Mouse (Mus musculus) heart, embryonic 14.5 days (tissue): ENCODE results near the gene Wdr46. TPM values are rescaled to one million over a fixed set of nuclear protein-coding genes. Genes with fewer than 3 reads are reported as not detected.
A peak's percentile ranks its signal among the peaks of the same experiment; 100 is the strongest.

Experiments
- ATAC-seq: fragments of 200-750 bp; cut with Nextera tagmentation; 2 replicates; pipeline ENCODE4 v1.8.0; 2017; ENCODE audit warnings: low read depth, moderate TSS enrichment; ENCODE audit not compliant: insufficient number of reproducible peaks, insufficient read depth, low FRiP score
- H3K27ac ChIP-seq, 2 experiments: fragments of 200-500 bp in 1 of 2; fragments of 300-500 bp in 1 of 2; sonication (generic) in 1 of 2; replicated peaks in 1 of 2; 2 replicates each; pipeline ENCODE4 v1.5.1; 2012 to 2014; ENCODE audit warnings: low read depth in 2 of 2, low read length in 2 of 2, control low read depth in 1 of 2, mild to moderate bottlenecking in 1 of 2, mixed read lengths in 1 of 2; ENCODE audit not compliant: control insufficient read depth in 1 of 2, insufficient read depth in 1 of 2
- H3K27me3 ChIP-seq: fragments of 300-500 bp; sonication (generic); 2 replicates; pipeline ENCODE4 v1.6.1; 2014; ENCODE audit warnings: mild to moderate bottlenecking, low read length, control low read depth; ENCODE audit not compliant: control insufficient read depth, insufficient read depth
- H3K36me3 ChIP-seq: fragments of 300-500 bp; sonication (generic); 2 replicates; pipeline ENCODE4 v1.6.1; 2014; ENCODE audit warnings: mild to moderate bottlenecking, control low read depth, low read length, mixed read lengths; ENCODE audit not compliant: control insufficient read depth, insufficient read depth
- H3K4me1 ChIP-seq, 2 experiments: fragments of 200-500 bp in 1 of 2; fragments of 300-500 bp in 1 of 2; sonication (generic) in 1 of 2; 2 replicates each; pipeline ENCODE4 v1.6.1; 2012 to 2014; ENCODE audit warnings: low read length in 2 of 2, control low read depth in 1 of 2, mixed read lengths in 1 of 2; ENCODE audit not compliant: control insufficient read depth in 2 of 2, insufficient read depth in 2 of 2
- H3K4me2 ChIP-seq: fragments of 300-500 bp; sonication (generic); 2 replicates; pipeline ENCODE4 v1.6.1; 2014; ENCODE audit warnings: mild to moderate bottlenecking, low read length
- H3K4me3 ChIP-seq, 2 experiments: fragments of 200-500 bp in 1 of 2; fragments of 300-500 bp in 1 of 2; sonication (generic) in 1 of 2; 2 replicates each; pipeline ENCODE4 v1.5.1; 2012 to 2014; ENCODE audit warnings: low read length in 2 of 2, mild to moderate bottlenecking in 2 of 2, control low read depth in 1 of 2, low read depth in 1 of 2, moderate library complexity in 1 of 2; ENCODE audit not compliant: control insufficient read depth in 1 of 2, insufficient read depth in 1 of 2
- H3K9ac ChIP-seq: fragments of 300-500 bp; sonication (generic); 2 replicates; pipeline ENCODE4 v1.6.1; 2014; ENCODE audit warnings: mild to moderate bottlenecking, low read length
- H3K9me3 ChIP-seq: fragments of 300-500 bp; sonication (generic); 2 replicates; pipeline ENCODE4 v1.6.1; 2016; ENCODE audit warnings: low read length, control low read depth; ENCODE audit not compliant: control insufficient read depth
- WGBS: fragments of 180-500 bp; shearing (Covaris S2); extraction: QIAGEN DNeasy Blood & Tissue Kit; methylation state at CpG from one replicate; pipeline ENCODE4 v1.1.7; 2014; 5-methylcytosine and 5-hydroxymethylcytosine counted together
- polyA plus RNA-seq: library from polyadenylated mRNA; unstranded; fragments of >200 nt; fragmentation: Nextera tagmentation; extraction: Ambion mirVana; gene quantifications from 2 replicates; pipeline ENCODE4 v1.2.1, GENCODE M21; 2014

The Wdr46 gene
- polyA plus RNA-seq, 1 experiment from 2014 or later, result 15.5 TPM

GRCm38 (mm10) chr17:33968489-33968888 is 28.0 kb downstream of the Wdr46 start:
- Histone ChIP-seq H3K27ac (no peak overlapping the region), H3K4me3 (no peak overlapping the region), H3K36me3 (peaks cover 20% of the 10 kb centered on the region), H3K9ac (no peak overlapping the region), H3K27me3 (no peaks in the 10 kb centered on the region), H3K4me1 (no peaks in the 10 kb centered on the region), H3K9me3 (0 out of 2 replicates have a peak, but pooled peaks cover 6% of the 10 kb centered on the region), H3K4me2 (no peak overlapping the region)
- peak; percentile 59 for ATAC-seq
- 2% methylated on average over 9 of the region's 9 CpGs for WGBS

- no peak overlapping the region for H3K4me2 ChIP-seq
- WGBS, result 27% methylated on average over 5 of the region's 5 CpGs
These were observed 28.5 kb downstream of the Wdr46 start for GRCm38 (mm10) chr17:33968927-33969326.

GRCm38 (mm10) chr17:33969394-33969793 is 28.9 kb downstream of the Wdr46 start:
- H3K4me3 ChIP-seq, result no peak overlapping the region
- H3K9me3 ChIP-seq, result 0 out of 2 replicates have a peak, but pooled peaks cover 6% of the 10 kb centered on the region
- H3K36me3 ChIP-seq, result peaks cover 19% of the 10 kb centered on the region
- H3K4me2 ChIP-seq, result no peak overlapping the region
- H3K4me1 ChIP-seq, result no peaks in the 10 kb centered on the region
- 74% methylated on average over 4 of the region's 4 CpGs for WGBS
- no peak overlapping the region for H3K9ac ChIP-seq
- ATAC-seq, result no peak
- H3K27ac ChIP-seq, result no peak overlapping the region
- 0 out of 2 replicates have a peak, but pooled peaks cover 3% of the 10 kb centered on the region for H3K27me3 ChIP-seq

More at GRCm38 (mm10) chr17:33968927-33969326, 28.5 kb downstream of the Wdr46 start:
- H3K9ac ChIP-seq, result no peak overlapping the region
- 0 out of 2 replicates have a peak, but pooled peaks cover 3% of the 10 kb centered on the region for H3K27me3 ChIP-seq
- H3K36me3 ChIP-seq, result peaks cover 19% of the 10 kb centered on the region
- H3K4me3 ChIP-seq, result no peak overlapping the region
- H3K4me1 ChIP-seq, result no peaks in the 10 kb centered on the region
- ATAC-seq, result peak; percentile 43
- 0 out of 2 replicates have a peak, but pooled peaks cover 6% of the 10 kb centered on the region for H3K9me3 ChIP-seq
- H3K27ac ChIP-seq, result no peak overlapping the region

DNA sequence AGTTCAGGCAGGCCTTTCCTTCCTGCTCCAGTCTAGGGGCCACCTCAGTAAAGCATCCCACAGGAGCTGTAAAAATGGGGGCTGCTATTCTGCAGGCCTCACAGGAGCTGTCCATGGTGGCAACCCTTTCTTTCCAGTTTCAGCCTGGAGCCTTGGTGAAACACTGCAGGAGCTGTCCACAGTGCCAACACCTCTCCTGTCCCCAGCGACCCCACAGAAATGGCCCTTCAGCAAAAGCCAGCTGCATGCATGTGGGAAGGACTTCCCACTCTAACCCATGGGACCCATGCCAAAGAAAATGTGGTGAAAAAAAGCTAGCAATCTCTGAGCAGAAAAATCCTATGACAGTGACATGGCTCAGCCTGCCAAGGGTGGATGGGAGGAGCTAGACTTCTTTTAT is 32.2 kb downstream of the Wdr46 start:
- H3K4me3 ChIP-seq, result no peak overlapping the region
- H3K4me1 ChIP-seq, result no peaks in the 10 kb centered on the region
- no peaks in the 10 kb centered on the region for H3K36me3 ChIP-seq
- H3K27me3 ChIP-seq, result peaks cover 19% of the 10 kb centered on the region
- 0 out of 2 replicates have a peak, but pooled peaks have one; percentile 28 for ATAC-seq
- WGBS, result 8% methylated on average over 1 of the region's 1 CpGs
- H3K27ac ChIP-seq, result no peak overlapping the region
- 0 out of 2 replicates have a peak, but pooled peaks cover 6% of the 10 kb centered on the region for H3K9me3 ChIP-seq
- no peak overlapping the region for H3K9ac ChIP-seq
- no peak overlapping the region for H3K4me2 ChIP-seq

GRCm38 (mm10) chr17:33973572-33973971 is 33.1 kb downstream of the Wdr46 start:
- Histone ChIP-seq H3K36me3 (no peaks in the 10 kb centered on the region), H3K27me3 (peaks cover 28% of the 10 kb centered on the region), H3K4me2 (no peak overlapping the region), H3K9me3 (0 out of 2 replicates have a peak, but pooled peaks cover 6% of the 10 kb centered on the region), H3K27ac (no peak overlapping the region), H3K4me3 (no peak overlapping the region), H3K4me1 (peaks cover 3 to 4% of the 10 kb centered on the region in 2 experiments; a peak in 2 of 4 replicates), H3K9ac (no peak overlapping the region)
- ATAC-seq, result no peak
- WGBS, result 47% methylated on average over 3 of the region's 3 CpGs

DNA sequence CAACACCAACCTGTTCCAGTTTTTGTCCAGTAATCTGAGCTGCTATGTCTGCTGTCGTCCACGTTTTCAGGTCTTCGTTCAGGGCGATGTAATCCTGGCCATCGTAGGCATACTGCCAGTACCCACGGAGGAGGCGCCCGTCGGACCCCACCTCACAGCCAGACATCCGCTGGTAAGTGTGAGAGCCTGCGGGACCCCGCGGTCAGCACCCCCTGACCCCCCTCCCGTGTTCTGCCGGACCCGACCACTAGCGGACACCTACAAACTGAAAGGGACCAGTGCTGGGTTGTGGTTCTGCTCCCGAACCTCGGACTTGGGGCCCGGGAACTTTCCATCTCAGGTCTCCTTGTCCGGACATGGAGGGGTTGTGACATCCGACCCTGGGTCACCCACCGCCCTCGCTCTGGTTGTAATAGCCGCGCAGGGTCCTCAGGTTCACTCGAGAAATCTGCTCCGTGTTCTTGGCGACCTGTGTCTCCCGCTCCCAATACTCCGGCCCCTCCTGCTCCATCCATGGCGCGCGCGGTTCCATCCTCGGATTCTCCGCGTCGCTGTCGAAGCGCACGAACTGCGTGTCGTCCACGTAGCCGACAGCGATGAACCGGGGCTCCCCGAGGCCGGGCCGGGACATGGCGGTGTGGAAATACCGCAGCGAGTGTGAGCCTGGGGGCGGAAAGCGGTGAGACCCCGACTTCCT is 37.5 kb downstream of the Wdr46 start:
- 2% methylated on average over 56 of the region's 57 CpGs for WGBS
- Histone ChIP-seq H3K27me3 (peaks cover 47% of the 10 kb centered on the region), H3K9me3 (no peaks in the 10 kb centered on the region), H3K36me3 (no peaks in the 10 kb centered on the region), H3K4me2 (peak overlapping the region; percentile 63), H3K27ac (no peak overlapping the region), H3K4me1 (peaks cover 11 to 12% of the 10 kb centered on the region in 2 experiments; a peak in 2 of 4 replicates), H3K4me3 (peak overlapping the region; percentile 35 to 36), H3K9ac (peak overlapping the region; percentile 46; the same call in 1 of the 2 replicates)
- no peak for ATAC-seq

DNA sequence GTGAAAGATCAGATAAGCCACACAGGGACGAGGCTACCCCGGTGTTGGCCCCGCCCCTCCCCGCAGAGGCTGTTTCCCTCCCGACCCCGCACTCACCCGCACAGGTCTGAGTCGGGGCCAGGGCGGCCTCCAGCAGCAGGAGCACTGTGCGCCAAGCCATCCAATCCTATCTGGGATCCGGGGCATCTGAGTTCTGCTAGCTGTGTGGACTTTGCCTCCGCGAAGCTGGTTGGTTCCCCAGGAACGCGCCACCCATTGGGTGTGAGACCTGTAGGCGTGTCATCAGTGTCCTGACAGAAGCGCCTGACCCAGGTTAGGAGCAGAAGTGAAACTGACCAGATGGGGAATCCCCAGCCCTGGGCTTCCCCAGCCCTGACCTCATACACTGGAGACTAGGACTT is 38.2 kb downstream of the Wdr46 start:
- peak overlapping the region; percentile 46; the same call in 1 of the 2 replicates for H3K9ac ChIP-seq
- WGBS, result under 1% methylated on average over 17 of the region's 17 CpGs
- peaks cover 46% of the 10 kb centered on the region for H3K27me3 ChIP-seq
- 0 out of 2 replicates have a peak, but pooled peaks have one; percentile 23 for ATAC-seq
- H3K36me3 ChIP-seq, result no peaks in the 10 kb centered on the region
- H3K4me3 ChIP-seq, result peak overlapping the region; percentile 35 to 36; a peak in 3 of 4 replicates
- H3K4me1 ChIP-seq, result peaks cover 11 to 12% of the 10 kb centered on the region in 2 experiments; a peak in 2 of 4 replicates
- peak overlapping the region; percentile 63 for H3K4me2 ChIP-seq
- no peak overlapping the region for H3K27ac ChIP-seq
- no peaks in the 10 kb centered on the region for H3K9me3 ChIP-seq
